Mouse (Mus musculus): Measurements from ENCODE around the gene Polr3f.
A peak's percentile ranks its signal among the peaks of the same experiment; 100 is the strongest.

The Polr3f gene

GRCm38 (mm10) chr2:144526981-144527820, at the start of gene Polr3f, which contains the start of gene Dzank1:
Gene Polr3f, plus strand, starts transcription at chr2:144527718.
Gene Dzank1, minus strand, starts transcription at chr2:144527414.
- DNase-seq (ENCODE audit: inconsistent ontology term): peak; percentile 97

DNA sequence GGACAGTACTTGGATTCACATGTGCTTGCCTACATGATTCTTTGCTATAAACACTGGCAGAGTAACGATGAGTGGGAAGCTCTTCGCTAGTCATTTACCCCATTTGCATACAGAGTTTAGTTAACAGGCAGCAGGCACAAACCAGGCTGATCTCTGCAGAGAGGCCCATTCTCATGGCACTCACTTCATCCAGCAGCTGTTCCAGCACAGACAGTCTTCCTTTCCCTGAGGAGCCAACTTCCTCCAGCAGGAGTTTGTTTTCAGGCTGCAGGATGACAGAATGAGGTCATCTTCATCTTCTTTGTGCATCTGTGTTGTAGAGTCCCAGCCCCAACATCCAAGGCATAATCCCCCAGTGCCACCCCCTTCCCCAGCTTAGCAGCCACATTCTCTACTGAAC, 48.1 kb upstream of the Polr3f start:
- DNase-seq (ENCODE audit: inconsistent ontology term): no peak

DNA sequence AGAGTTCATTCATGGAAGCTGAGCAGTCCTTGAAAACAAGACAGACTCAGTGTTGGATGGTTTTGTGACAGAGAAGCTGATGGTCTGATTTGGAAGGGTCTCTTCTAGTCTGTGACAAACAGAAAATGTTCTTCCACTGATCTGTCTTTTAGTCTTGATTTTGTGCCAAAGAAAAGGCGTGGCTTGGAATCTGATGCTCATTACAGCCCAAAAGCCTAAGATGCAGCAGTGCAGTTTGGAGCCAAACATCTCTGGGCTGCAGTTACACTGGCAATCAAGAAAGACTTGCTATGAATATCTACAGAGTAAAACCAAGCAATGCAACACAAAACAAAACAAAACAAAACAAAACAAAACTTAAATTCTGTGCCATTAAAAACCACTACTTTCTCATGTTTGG, 43.4 kb upstream of the Polr3f start:
- peak; percentile 25 for DNase-seq (ENCODE audit: inconsistent ontology term)

DNA sequence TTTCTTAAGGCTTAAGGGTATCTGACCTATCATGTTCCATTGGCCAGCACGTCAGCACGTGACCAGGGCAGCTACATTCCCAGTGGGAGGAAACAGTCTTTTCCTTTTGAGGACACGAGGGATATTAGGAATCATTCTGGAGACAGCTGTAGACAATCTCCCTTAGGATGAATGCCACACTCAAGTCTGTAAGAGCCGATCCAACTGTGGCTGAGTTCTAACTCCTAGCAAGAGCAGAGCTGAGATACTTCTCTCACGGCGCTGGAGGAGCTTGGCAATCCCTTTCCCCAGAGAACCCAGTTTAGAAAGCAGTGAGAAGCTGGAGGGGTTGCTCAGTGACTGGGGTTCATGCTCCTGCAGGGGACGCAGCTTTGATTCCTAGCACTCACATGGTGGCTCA, 42.1 kb upstream of the Polr3f start:
- DNase-seq (ENCODE audit: inconsistent ontology term): no peak

GRCm38 (mm10) chr2:144487476-144487875, 40.0 kb upstream of the Polr3f start:
- DNase-seq (ENCODE audit: inconsistent ontology term): peak; percentile 86

- DNase-seq (ENCODE audit: inconsistent ontology term): no peak
Measured at GRCm38 (mm10) chr2:144489342-144489741, 38.2 kb upstream of the Polr3f start.

GRCm38 (mm10) chr2:144502134-144502533, 25.4 kb upstream of the Polr3f start:
- DNase-seq (ENCODE audit: inconsistent ontology term): no peak

DNA sequence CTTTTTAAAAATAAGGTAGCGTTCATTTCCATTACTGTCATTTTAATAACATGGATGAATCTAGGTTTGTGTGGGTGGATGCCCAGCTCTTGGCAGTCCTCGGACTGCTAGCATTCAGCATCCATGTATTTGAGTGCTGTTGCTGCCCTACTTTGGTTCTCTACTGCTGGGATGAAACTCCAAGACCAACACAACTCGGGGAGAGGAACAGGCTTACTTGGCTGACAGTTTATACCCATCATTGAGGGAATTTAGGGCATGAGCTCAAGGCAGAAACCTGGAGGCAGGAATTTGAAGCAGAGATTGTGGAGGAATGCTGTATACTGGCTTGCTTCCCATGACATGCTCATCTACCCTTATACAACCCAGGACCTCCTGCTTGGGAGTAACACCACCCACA, 12.9 kb upstream of the Polr3f start:
- DNase-seq (ENCODE audit: inconsistent ontology term): no peak

DNA sequence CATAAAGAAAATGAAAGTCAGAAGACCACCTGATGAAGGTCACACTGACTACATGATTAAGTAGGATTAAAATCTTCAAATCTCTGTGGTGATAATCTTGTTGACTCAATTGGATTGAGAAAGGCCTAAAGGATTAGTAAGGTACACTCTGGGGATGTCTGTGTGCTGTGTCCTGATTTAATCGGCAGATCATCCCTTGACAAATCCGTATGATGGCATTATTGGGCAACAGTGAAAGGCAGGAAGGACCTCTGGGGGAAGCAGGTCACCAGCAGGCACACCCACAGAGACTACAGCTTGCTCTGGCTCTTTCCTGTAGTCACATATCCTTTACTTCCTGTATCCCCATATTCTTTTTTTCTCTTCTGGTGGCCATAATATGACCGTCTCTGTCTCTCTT, 7.7 kb upstream of the Polr3f start:
- no peak for DNase-seq (ENCODE audit: inconsistent ontology term)

DNA sequence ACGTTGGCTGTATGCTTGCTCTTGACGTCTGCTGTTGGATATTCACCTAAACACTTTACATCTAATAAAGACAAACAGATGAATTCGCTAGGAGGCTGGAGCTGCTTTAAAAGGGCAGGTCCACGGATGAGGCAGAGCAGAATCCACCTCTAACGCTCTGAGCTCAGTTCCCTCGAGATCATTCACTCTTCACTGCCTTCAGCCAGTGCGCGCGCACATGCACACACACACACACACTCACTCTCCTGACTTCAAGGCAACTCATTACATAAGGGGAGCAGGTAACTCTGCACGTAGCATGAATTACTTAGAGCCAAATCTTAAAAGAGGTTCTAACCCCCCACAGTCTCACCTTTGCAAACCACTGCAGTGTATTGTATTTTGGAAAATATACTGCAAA, 1.7 kb upstream of the Polr3f start:
- no peak for DNase-seq (ENCODE audit: inconsistent ontology term)

- DNase-seq (ENCODE audit: inconsistent ontology term): no peak
Measured at GRCm38 (mm10) chr2:144527821-144528174, 280 bp downstream of the Polr3f start.

DNA sequence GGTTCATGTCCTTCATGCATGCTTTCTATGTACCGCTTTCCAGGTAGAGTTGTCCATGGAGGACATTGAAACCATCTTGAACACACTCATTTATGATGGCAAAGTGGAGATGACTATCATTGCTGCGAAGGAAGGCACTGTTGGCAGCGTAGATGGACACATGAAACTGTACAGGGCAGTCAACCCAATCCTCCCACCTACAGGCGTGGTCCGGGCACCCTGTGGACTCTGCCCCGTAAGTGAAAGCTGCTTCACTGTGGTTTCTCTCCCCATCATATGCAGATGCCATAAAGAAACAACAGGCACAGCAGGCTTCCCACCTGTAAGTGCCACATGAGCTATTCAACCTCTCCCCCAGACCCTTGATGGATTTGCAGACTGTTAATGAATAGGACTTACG, 9.6 kb downstream of the Polr3f start:
- no peak for DNase-seq (ENCODE audit: inconsistent ontology term)

DNA sequence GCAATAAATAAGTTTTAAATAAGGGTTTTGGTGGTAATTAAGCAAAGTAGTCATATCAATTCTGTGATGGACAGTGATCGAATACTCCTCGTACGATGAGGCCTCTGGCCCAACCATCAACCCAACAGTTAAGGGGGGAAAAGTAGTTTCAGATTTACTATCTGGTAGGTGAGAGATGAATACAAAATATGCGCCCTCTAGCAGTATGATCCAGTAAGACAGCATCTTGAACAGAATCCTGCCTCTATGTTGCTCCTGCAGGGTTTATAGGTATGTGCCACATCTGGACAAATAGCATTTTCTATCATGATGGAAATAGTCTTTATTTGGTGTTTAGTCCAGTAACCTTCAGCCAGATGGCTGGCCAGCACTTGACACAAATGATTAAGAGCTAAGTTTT, 13.7 kb downstream of the Polr3f start:
- no peak for DNase-seq (ENCODE audit: inconsistent ontology term)

DNA sequence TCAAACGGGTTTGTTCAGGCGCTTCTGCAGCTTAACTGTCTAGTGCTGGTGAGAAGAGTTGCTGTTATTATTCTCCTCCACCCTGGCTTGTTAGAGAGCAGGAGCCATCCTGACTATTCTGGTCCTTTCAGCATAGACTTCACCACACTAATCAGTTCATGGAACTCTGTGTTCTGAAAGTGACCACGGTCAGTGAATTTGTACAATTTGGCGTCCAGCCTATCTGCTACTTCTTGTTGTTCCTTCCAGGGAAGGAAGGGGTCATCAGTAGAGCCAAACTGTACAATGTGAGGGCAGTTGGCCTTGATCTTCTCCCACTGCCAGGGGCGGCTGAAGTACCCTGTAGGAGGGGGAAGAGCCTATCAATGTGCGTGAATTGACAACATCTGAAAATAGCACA, 16.2 kb downstream of the Polr3f start:
- DNase-seq (ENCODE audit: inconsistent ontology term): no peak

GRCm38 (mm10) chr2:144544630-144545029, 17.1 kb downstream of the Polr3f start:
- no peak for DNase-seq (ENCODE audit: inconsistent ontology term)

GRCm38 (mm10) chr2:144545061-144545460, 17.5 kb downstream of the Polr3f start:
- DNase-seq (ENCODE audit: inconsistent ontology term): no peak

DNA sequence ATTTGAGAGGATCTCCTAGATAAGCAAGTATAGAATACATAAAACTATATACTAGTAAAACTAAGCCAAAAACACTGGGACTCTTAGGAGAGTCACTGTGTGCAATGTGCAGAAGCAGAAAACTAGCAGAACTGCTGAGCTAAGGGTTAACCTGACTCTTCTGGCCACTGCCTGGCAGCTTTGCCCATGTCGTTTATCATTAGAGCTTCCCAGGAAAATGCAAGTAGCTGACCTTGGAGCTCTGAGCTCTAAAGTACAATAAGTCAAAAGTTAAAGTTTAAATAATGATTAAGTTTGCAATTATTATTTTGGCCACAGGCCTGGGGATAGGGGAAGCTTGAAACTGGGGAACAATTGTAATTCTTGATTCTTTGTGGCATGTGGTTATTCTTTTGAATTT, 18.0 kb downstream of the Polr3f start:
- DNase-seq (ENCODE audit: inconsistent ontology term): no peak

- no peak for DNase-seq (ENCODE audit: inconsistent ontology term)
Measured at GRCm38 (mm10) chr2:144547559-144547958, 20.0 kb downstream of the Polr3f start.

GRCm38 (mm10) chr2:144550529-144550928, 23.0 kb downstream of the Polr3f start, which contains the start of gene Rbbp9:
Gene Rbbp9, minus strand, starts transcription at chr2:144550869.
- peak; percentile 69 for DNase-seq (ENCODE audit: inconsistent ontology term)

- DNase-seq (ENCODE audit: inconsistent ontology term): no peak
Measured at GRCm38 (mm10) chr2:144553905-144554304, 26.4 kb downstream of the Polr3f start.

GRCm38 (mm10) chr2:144555286-144555819, 27.8 kb downstream of the Polr3f start:
- DNase-seq (ENCODE audit: inconsistent ontology term): no peak

- peak; percentile 94 for DNase-seq (ENCODE audit: inconsistent ontology term)
Measured at GRCm38 (mm10) chr2:144555820-144556552, 28.5 kb downstream of the Polr3f start, which contains the start of gene Sec23b. Gene Sec23b, plus strand, starts transcription at chr2:144556229.

- DNase-seq (ENCODE audit: inconsistent ontology term): no peak
Measured at GRCm38 (mm10) chr2:144588723-144589122, 61.2 kb downstream of the Polr3f start.

All from Muller cell, postnatal 12 days (primary cell).